Mouse (Mus musculus): ENCODE results near the gene Coro2b. TPM values are rescaled to one million over a fixed set of nuclear protein-coding genes. Genes with fewer than 3 reads are reported as not detected.

Gene Coro2b
- 29.0 and 33.2 TPM in 2 replicates for polyA plus RNA-seq (2014; fragmentation: Nextera tagmentation; extraction: Ambion mirVana)

- WGBS, result 1% methylated on average over 58 of the region's 74 CpGs
Measured at GRCm38 (mm10) chr9:62536655-62537631, at the start of gene Coro2b. Coro2b (minus strand) TSS chr9:62537044.

GRCm38 (mm10) chr9:62577558-62577957, 40.7 kb upstream of the Coro2b start:
- 69% methylated on average over 1 of the region's 1 CpGs for WGBS
- Histone ChIP-seq H3K4me1 (ENCODE audit: control insufficient read depth, insufficient read depth, low read length) (no peaks in the 10 kb centered on the region), H3K27me3 (replicated peaks; ENCODE audit: control insufficient read depth, insufficient read depth, low read length) (no peaks in the 10 kb centered on the region), H3K9me3 (replicated peaks; ENCODE audit: control insufficient read depth, low read length) (no peaks in the 10 kb centered on the region), H3K4me3 (ENCODE audit: low read depth, low read length) (no peak overlapping the region), H3K9ac (ENCODE audit: low read length) (no peak overlapping the region), H3K27ac (ENCODE audit: low read depth, low read length) (no peak overlapping the region), H3K36me3 (ENCODE audit: control insufficient read depth, insufficient read depth, low read length) (no peaks in the 10 kb centered on the region), H3K4me2 (ENCODE audit: low read length) (no peak overlapping the region)
- no peak for ATAC-seq
- DNase-seq (ENCODE audit: low spot score), result no peak

More at GRCm38 (mm10) chr9:62536655-62537631, at the start of gene Coro2b:
- H3K9me3 ChIP-seq (replicated peaks; ENCODE audit: control insufficient read depth, low read length), result no peaks in the 10 kb centered on the region
- peak within 1 kb of the TSS; percentile 84 for H3K4me2 ChIP-seq (ENCODE audit: low read length)
- peak within 1 kb of the TSS; percentile 75 for H3K4me3 ChIP-seq (ENCODE audit: low read depth, low read length)
- no peaks in the 10 kb centered on the region for H3K27me3 ChIP-seq (replicated peaks; ENCODE audit: control insufficient read depth, insufficient read depth, low read length)
- peak; percentile 83 for DNase-seq (ENCODE audit: low spot score)
- peaks cover 74% of the 10 kb centered on the region for H3K4me1 ChIP-seq (ENCODE audit: control insufficient read depth, insufficient read depth, low read length)
- peak within 1 kb of the TSS; percentile 98 for H3K9ac ChIP-seq (ENCODE audit: low read length)
- H3K36me3 ChIP-seq (ENCODE audit: control insufficient read depth, insufficient read depth, low read length), result no peaks in the 10 kb centered on the region
- peak within 1 kb of the TSS; percentile 96 for H3K27ac ChIP-seq (ENCODE audit: low read depth, low read length)
- peak; percentile 51 for ATAC-seq

GRCm38 (mm10) chr9:62569121-62569520, 32.3 kb upstream of the Coro2b start:
- WGBS, result 88% methylated on average over 6 of the region's 6 CpGs

GRCm38 (mm10) chr9:62567818-62568217, 31.0 kb upstream of the Coro2b start:
- Histone ChIP-seq H3K27me3 (replicated peaks; ENCODE audit: control insufficient read depth, insufficient read depth, low read length) (no peaks in the 10 kb centered on the region), H3K9me3 (replicated peaks; ENCODE audit: control insufficient read depth, low read length) (no peaks in the 10 kb centered on the region), H3K9ac (ENCODE audit: low read length) (no peak overlapping the region), H3K4me2 (ENCODE audit: low read length) (no peak overlapping the region), H3K4me1 (ENCODE audit: control insufficient read depth, insufficient read depth, low read length) (no peaks in the 10 kb centered on the region), H3K27ac (ENCODE audit: low read depth, low read length) (no peak overlapping the region), H3K36me3 (ENCODE audit: control insufficient read depth, insufficient read depth, low read length) (no peaks in the 10 kb centered on the region), H3K4me3 (ENCODE audit: low read depth, low read length) (no peak overlapping the region)
- 94% methylated on average over 1 of the region's 1 CpGs for WGBS
- DNase-seq (ENCODE audit: low spot score) (no peak), ATAC-seq (no peak)

More at GRCm38 (mm10) chr9:62569121-62569520, 32.3 kb upstream of the Coro2b start:
- Histone ChIP-seq H3K9ac (ENCODE audit: low read length) (no peak overlapping the region), H3K9me3 (replicated peaks; ENCODE audit: control insufficient read depth, low read length) (no peaks in the 10 kb centered on the region), H3K4me1 (ENCODE audit: control insufficient read depth, insufficient read depth, low read length) (no peaks in the 10 kb centered on the region), H3K36me3 (ENCODE audit: control insufficient read depth, insufficient read depth, low read length) (no peaks in the 10 kb centered on the region), H3K27me3 (replicated peaks; ENCODE audit: control insufficient read depth, insufficient read depth, low read length) (no peaks in the 10 kb centered on the region), H3K4me3 (ENCODE audit: low read depth, low read length) (no peak overlapping the region), H3K4me2 (ENCODE audit: low read length) (no peak overlapping the region), H3K27ac (ENCODE audit: low read depth, low read length) (no peak overlapping the region)
- DNase-seq (ENCODE audit: low spot score) (no peak), ATAC-seq (no peak)

GRCm38 (mm10) chr9:62562236-62562635, 25.4 kb upstream of the Coro2b start:
- H3K27ac ChIP-seq (ENCODE audit: low read depth, low read length), result no peak overlapping the region
- 93% methylated on average over 6 of the region's 6 CpGs for WGBS

GRCm38 (mm10) chr9:62560432-62560831, 23.6 kb upstream of the Coro2b start:
- DNase-seq (ENCODE audit: low spot score), result no peak
- Histone ChIP-seq H3K27me3 (replicated peaks; ENCODE audit: control insufficient read depth, insufficient read depth, low read length) (no peaks in the 10 kb centered on the region), H3K9ac (ENCODE audit: low read length) (no peak overlapping the region), H3K27ac (ENCODE audit: low read depth, low read length) (no peak overlapping the region), H3K9me3 (replicated peaks; ENCODE audit: control insufficient read depth, low read length) (no peaks in the 10 kb centered on the region), H3K4me3 (ENCODE audit: low read depth, low read length) (no peak overlapping the region), H3K4me2 (ENCODE audit: low read length) (no peak overlapping the region), H3K4me1 (ENCODE audit: control insufficient read depth, insufficient read depth, low read length) (no peaks in the 10 kb centered on the region), H3K36me3 (ENCODE audit: control insufficient read depth, insufficient read depth, low read length) (no peaks in the 10 kb centered on the region)
- ATAC-seq, result no peak
- WGBS, result 89% methylated on average over 4 of the region's 4 CpGs

More at GRCm38 (mm10) chr9:62562236-62562635, 25.4 kb upstream of the Coro2b start:
- Histone ChIP-seq H3K9me3 (replicated peaks; ENCODE audit: control insufficient read depth, low read length) (no peaks in the 10 kb centered on the region), H3K36me3 (ENCODE audit: control insufficient read depth, insufficient read depth, low read length) (no peaks in the 10 kb centered on the region), H3K27me3 (replicated peaks; ENCODE audit: control insufficient read depth, insufficient read depth, low read length) (no peaks in the 10 kb centered on the region), H3K4me1 (ENCODE audit: control insufficient read depth, insufficient read depth, low read length) (no peaks in the 10 kb centered on the region), H3K9ac (ENCODE audit: low read length) (no peak overlapping the region), H3K4me2 (ENCODE audit: low read length) (no peak overlapping the region), H3K4me3 (ENCODE audit: low read depth, low read length) (no peak overlapping the region)
- ATAC-seq (no peak), DNase-seq (ENCODE audit: low spot score) (no peak)

- H3K9me3 ChIP-seq (replicated peaks; ENCODE audit: control insufficient read depth, low read length), result no peaks in the 10 kb centered on the region
- no peak overlapping the region for H3K27ac ChIP-seq (ENCODE audit: low read depth, low read length)
- no peaks in the 10 kb centered on the region for H3K36me3 ChIP-seq (ENCODE audit: control insufficient read depth, insufficient read depth, low read length)
- WGBS, result 72% methylated on average over 5 of the region's 5 CpGs
- no peak overlapping the region for H3K9ac ChIP-seq (ENCODE audit: low read length)
- H3K27me3 ChIP-seq (replicated peaks; ENCODE audit: control insufficient read depth, insufficient read depth, low read length), result no peaks in the 10 kb centered on the region
- H3K4me3 ChIP-seq (ENCODE audit: low read depth, low read length), result no peak overlapping the region
- DNase-seq (ENCODE audit: low spot score) (no peak), ATAC-seq (no peak)
- H3K4me2 ChIP-seq (ENCODE audit: low read length), result no peak overlapping the region
- H3K4me1 ChIP-seq (ENCODE audit: control insufficient read depth, insufficient read depth, low read length), result peaks cover 3% of the 10 kb centered on the region
Measured at GRCm38 (mm10) chr9:62560006-62560405, 23.2 kb upstream of the Coro2b start.

- DNase-seq (ENCODE audit: low spot score), result no peak
Measured at GRCm38 (mm10) chr9:62559446-62559845, 22.6 kb upstream of the Coro2b start.

GRCm38 (mm10) chr9:62558058-62558457, 21.2 kb upstream of the Coro2b start:
- WGBS, result 92% methylated on average over 8 of the region's 8 CpGs

More at GRCm38 (mm10) chr9:62559446-62559845, 22.6 kb upstream of the Coro2b start:
- no peaks in the 10 kb centered on the region for H3K9me3 ChIP-seq (replicated peaks; ENCODE audit: control insufficient read depth, low read length)
- ATAC-seq, result no peak
- 83% methylated on average over 3 of the region's 3 CpGs for WGBS
- H3K27ac ChIP-seq (ENCODE audit: low read depth, low read length), result no peak overlapping the region
- no peak overlapping the region for H3K4me2 ChIP-seq (ENCODE audit: low read length)
- peaks cover 9% of the 10 kb centered on the region for H3K4me1 ChIP-seq (ENCODE audit: control insufficient read depth, insufficient read depth, low read length)
- no peak overlapping the region for H3K9ac ChIP-seq (ENCODE audit: low read length)
- no peak overlapping the region for H3K4me3 ChIP-seq (ENCODE audit: low read depth, low read length)
- no peaks in the 10 kb centered on the region for H3K36me3 ChIP-seq (ENCODE audit: control insufficient read depth, insufficient read depth, low read length)
- H3K27me3 ChIP-seq (replicated peaks; ENCODE audit: control insufficient read depth, insufficient read depth, low read length), result no peaks in the 10 kb centered on the region

More at GRCm38 (mm10) chr9:62558058-62558457, 21.2 kb upstream of the Coro2b start:
- DNase-seq (ENCODE audit: low spot score) (no peak), ATAC-seq (no peak)
- H3K4me1 ChIP-seq (ENCODE audit: control insufficient read depth, insufficient read depth, low read length), result peaks cover 19% of the 10 kb centered on the region
- no peak overlapping the region for H3K27ac ChIP-seq (ENCODE audit: low read depth, low read length)
- no peaks in the 10 kb centered on the region for H3K27me3 ChIP-seq (replicated peaks; ENCODE audit: control insufficient read depth, insufficient read depth, low read length)
- no peaks in the 10 kb centered on the region for H3K9me3 ChIP-seq (replicated peaks; ENCODE audit: control insufficient read depth, low read length)
- H3K4me3 ChIP-seq (ENCODE audit: low read depth, low read length), result no peak overlapping the region
- H3K4me2 ChIP-seq (ENCODE audit: low read length), result no peak overlapping the region
- H3K9ac ChIP-seq (ENCODE audit: low read length), result no peak overlapping the region
- H3K36me3 ChIP-seq (ENCODE audit: control insufficient read depth, insufficient read depth, low read length), result no peaks in the 10 kb centered on the region
